Mouse (Mus musculus) MEL (cell line): ENCODE data around the gene Speer1. TPM values are rescaled to one million over a fixed set of nuclear protein-coding genes. Genes with fewer than 3 reads are reported as not detected.
"Not testable (repeated sequence)": the region's sequence is repeated elsewhere in the genome, so short reads cannot be mapped to it uniquely, and the experiment has no call there.

ENCODE experiments used
- DNase-seq: peaks from one replicate; pipeline ENCODE4 v3.0.0; 2011; ENCODE audit warnings: low read depth, low spot score
- H3K27ac ChIP-seq: 2 replicates; pipeline ENCODE4 v1.5.1; 2012; ENCODE audit warnings: low read depth, mild to moderate bottlenecking, control low read depth, low read length, moderate library complexity; ENCODE audit not compliant: control insufficient read depth
- H3K27me3 ChIP-seq, 2 experiments: fragments of 150-350 bp in 1 of 2; sonication (generic) in 1 of 2; 2 replicates each; pipeline ENCODE4 v1.6.1; 2012; ENCODE audit warnings: low read length in 2 of 2, mild to moderate bottlenecking in 2 of 2, improper control_type of control experiment in 1 of 2, moderate library complexity in 1 of 2; ENCODE audit not compliant: insufficient read depth in 2 of 2, control insufficient read depth in 1 of 2
- H3K36me3 ChIP-seq, 2 experiments: 2 replicates each; pipeline ENCODE4 v1.6.1; 2012 to 2014; ENCODE audit warnings: low read length in 2 of 2, improper control_type of control experiment in 1 of 2, inconsistent platforms in 1 of 2, mild to moderate bottlenecking in 1 of 2; ENCODE audit not compliant: insufficient read depth in 2 of 2, control insufficient read depth in 1 of 2
- H3K4me1 ChIP-seq, 2 experiments: fragments of 150-350 bp in 1 of 2; sonication (generic) in 1 of 2; 2 replicates each; pipeline ENCODE4 v1.6.1; 2012; ENCODE audit warnings: low read length in 2 of 2, improper control_type of control experiment in 1 of 2, mild to moderate bottlenecking in 1 of 2; ENCODE audit not compliant: insufficient read depth in 2 of 2, control insufficient read depth in 1 of 2
- H3K4me3 ChIP-seq, 2 experiments: fragments of 150-350 bp in 1 of 2; sonication (generic) in 1 of 2; 2 replicates each; pipeline ENCODE4 v1.5.1; 2012; ENCODE audit warnings: low read depth in 2 of 2, low read length in 2 of 2, mild to moderate bottlenecking in 2 of 2, moderate library complexity in 2 of 2, control low read depth in 1 of 2, improper control_type of control experiment in 1 of 2; ENCODE audit not compliant: control insufficient read depth in 1 of 2, insufficient read depth in 1 of 2
- H3K79me2 ChIP-seq: 2 replicates; pipeline ENCODE4 v1.6.1; 2012; ENCODE audit warnings: mild to moderate bottlenecking, low read length, moderate library complexity; ENCODE audit not compliant: control insufficient read depth, poor library complexity, insufficient read depth
- H3K9ac ChIP-seq: 2 replicates; pipeline ENCODE4 v1.6.1; 2012; ENCODE audit warnings: low read depth, mild to moderate bottlenecking, control low read depth, low read length, moderate library complexity; ENCODE audit not compliant: control insufficient read depth, poor library complexity, severe bottlenecking
- H3K9me3 ChIP-seq: fragments of 150-350 bp; sonication (generic); replicated peaks from 2 replicates; pipeline ENCODE4 v1.6.1; 2012; ENCODE audit warnings: mild to moderate bottlenecking, low read length, improper control_type of control experiment, moderate library complexity; ENCODE audit not compliant: insufficient read depth
- polyA plus RNA-seq, 2 experiments: library from polyadenylated mRNA; stranded (reverse) in 1 of 2; unstranded in 1 of 2; fragments of >175 nt in 1 of 2; fragments of >200 nt in 1 of 2; gene quantifications; 2 replicates each; pipeline versions ENCODE4 v1.2.1 to v1.2.4; 2012; ENCODE audit warnings: low replicate concordance in 2 of 2, low read depth in 1 of 2; ENCODE audit not compliant: insufficient read length in 2 of 2, insufficient read depth in 1 of 2, missing spikeins in 1 of 2
- total RNA-seq: library from RNA; depleted of rRNA; stranded (reverse); fragments of 300-350 nt; gene quantifications from 2 replicates; pipeline ENCODE4 v1.2.3, GENCODE M21; 2012; rRNA removed

Gene Speer1
- total RNA-seq: not detected in 2 replicates
- not detected for polyA plus RNA-seq

- H3K27ac ChIP-seq, H3K4me1 ChIP-seq, H3K79me2 ChIP-seq, H3K27me3 ChIP-seq, DNase-seq, H3K4me3 ChIP-seq, H3K9ac ChIP-seq, H3K9me3 ChIP-seq, H3K36me3 ChIP-seq: not testable (repeated sequence)
These were observed at the start of gene Speer1 for GRCm38 (mm10) chr5:11341216-11341615. Gene Speer1, plus strand, starts transcription at chr5:11341516.

Other genes starting within 250 kb of the Speer1 start
- not detected in 2 replicates for gene Gm8879, start 213.9 kb upstream of the Speer1 start, total RNA-seq
- gene Gm8879, start 213.9 kb upstream of the Speer1 start, polyA plus RNA-seq: not detected
- gene Gm5861, start 158.4 kb upstream of the Speer1 start, total RNA-seq: not detected in 2 replicates
- not detected for gene Gm5861, start 158.4 kb upstream of the Speer1 start, polyA plus RNA-seq
- gene Gm8890, start 85.5 kb upstream of the Speer1 start, total RNA-seq: not detected in 2 replicates
- gene Gm8890, start 85.5 kb upstream of the Speer1 start, polyA plus RNA-seq: not detected
- gene Gm8897, start 74.9 kb downstream of the Speer1 start, total RNA-seq: not detected in 2 replicates
- gene Gm8897, start 74.9 kb downstream of the Speer1 start, polyA plus RNA-seq: not detected
- not detected in 2 replicates for gene Gm8906, start 161.2 kb downstream of the Speer1 start, total RNA-seq
- not detected for gene Gm8906, start 161.2 kb downstream of the Speer1 start, polyA plus RNA-seq